Mouse (Mus musculus): ENCODE data around the gene Rnf186.
"Not testable (repeated sequence)": the region's sequence is repeated elsewhere in the genome, so short reads cannot be mapped to it uniquely, and the experiment has no call there.

The Rnf186 gene

GRCm38 (mm10) chr4:138972139-138972826 is 5.4 kb downstream of the Rnf186 start:
- DNase-seq (ENCODE audit: low read depth, low spot score), result peak; percentile 84

- peak; percentile 89 for DNase-seq (ENCODE audit: low read depth, low spot score)
Measured at GRCm38 (mm10) chr4:138972827-138973718, 6.2 kb downstream of the Rnf186 start, which contains the start of gene Tmco4. TSS of gene Tmco4 (plus strand) at chr4:138972888.

- DNase-seq (ENCODE audit: low read depth, low spot score), result no peak
Measured at GRCm38 (mm10) chr4:138973719-138974115, 6.8 kb downstream of the Rnf186 start.

DNA sequence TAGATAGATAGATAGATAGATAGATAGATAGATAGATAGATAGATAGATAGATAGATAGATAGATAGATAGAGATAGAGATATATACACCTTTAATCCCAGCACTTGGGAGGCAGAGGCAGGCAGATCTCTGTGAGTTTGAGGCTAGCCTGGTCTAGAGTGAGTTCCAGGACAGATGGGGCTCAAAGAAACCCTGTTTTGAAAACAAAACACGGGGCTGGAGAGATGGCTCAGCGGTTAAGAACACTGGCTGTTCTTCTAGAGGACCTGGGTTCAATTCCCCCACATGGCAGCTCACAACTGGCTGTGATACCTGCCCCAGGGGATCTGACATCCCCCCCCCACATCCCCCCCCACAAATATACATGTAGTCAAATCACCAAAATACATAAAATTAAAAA is 7.6 kb downstream of the Rnf186 start:
- DNase-seq (ENCODE audit: low read depth, low spot score), result not testable (repeated sequence)

- DNase-seq (ENCODE audit: low read depth, low spot score), result no peak
Measured at GRCm38 (mm10) chr4:138975194-138975593, 8.3 kb downstream of the Rnf186 start.

GRCm38 (mm10) chr4:138976046-138976445 is 9.1 kb downstream of the Rnf186 start:
- DNase-seq (ENCODE audit: low read depth, low spot score), result no peak

- no peak for DNase-seq (ENCODE audit: low read depth, low spot score)
Measured at GRCm38 (mm10) chr4:138980021-138980420, 13.1 kb downstream of the Rnf186 start.

DNA sequence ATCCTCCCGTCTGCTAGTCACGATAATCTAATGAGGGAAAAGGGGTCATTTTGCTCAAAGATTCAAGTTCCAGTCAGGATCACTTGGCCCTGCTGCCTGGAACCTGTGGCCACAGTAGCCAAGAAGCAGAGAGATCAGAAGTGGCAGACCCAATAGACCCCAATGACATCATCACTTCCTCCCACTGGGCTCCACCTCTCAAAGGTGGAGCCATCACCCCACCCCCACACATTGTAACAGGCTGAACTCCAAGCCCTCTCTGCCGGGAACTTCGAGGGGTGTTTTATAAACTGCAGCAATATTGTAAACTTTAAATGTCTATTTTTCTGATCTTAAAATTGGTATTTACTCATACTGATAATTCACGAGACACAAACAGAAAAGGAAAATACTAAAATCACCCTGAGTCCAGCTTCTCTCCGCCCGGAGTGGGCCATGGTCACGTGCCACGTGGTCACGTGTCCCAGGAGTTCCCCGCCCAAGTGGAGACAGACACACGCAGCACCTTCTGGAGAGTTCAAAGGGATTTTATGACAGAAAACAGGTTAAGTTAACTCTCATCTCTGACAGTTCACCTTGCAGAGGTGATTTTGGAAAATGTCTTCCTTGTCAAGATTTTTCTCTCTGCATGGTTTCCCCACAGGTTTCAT is 14.0 kb downstream of the Rnf186 start:
- DNase-seq (ENCODE audit: low read depth, low spot score), result peak; percentile 88

- peak; percentile 20 for DNase-seq (ENCODE audit: low read depth, low spot score)
Measured at GRCm38 (mm10) chr4:138983422-138983821, 16.5 kb downstream of the Rnf186 start.

GRCm38 (mm10) chr4:138984744-138985143 is 17.8 kb downstream of the Rnf186 start:
- peak; percentile 76 for DNase-seq (ENCODE audit: low read depth, low spot score)

DNA sequence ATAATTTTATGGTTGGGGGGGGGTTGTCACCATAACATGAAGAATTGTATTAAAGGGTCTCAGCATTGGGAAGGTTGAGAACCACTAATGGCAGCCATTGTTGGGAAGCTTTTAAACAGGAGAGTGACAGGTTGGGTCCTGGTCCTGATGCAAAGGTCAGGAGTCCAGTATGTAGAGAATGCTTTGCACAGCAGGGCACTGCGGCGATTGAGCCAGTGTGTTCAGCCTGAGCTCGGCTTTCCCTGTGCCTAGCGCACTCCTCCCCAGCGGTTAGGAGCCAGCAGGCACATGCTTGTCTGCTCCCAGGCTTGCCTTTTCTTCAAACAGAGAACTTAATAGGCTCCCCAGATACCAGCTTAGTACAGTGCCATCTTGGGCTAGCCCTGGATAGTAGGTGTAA is 19.4 kb downstream of the Rnf186 start:
- no peak for DNase-seq (ENCODE audit: low read depth, low spot score)

GRCm38 (mm10) chr4:138994389-138994788 is 27.5 kb downstream of the Rnf186 start:
- no peak for DNase-seq (ENCODE audit: low read depth, low spot score)

GRCm38 (mm10) chr4:138996410-138996809 is 29.5 kb downstream of the Rnf186 start:
- peak; percentile 79 for DNase-seq (ENCODE audit: low read depth, low spot score)

DNA sequence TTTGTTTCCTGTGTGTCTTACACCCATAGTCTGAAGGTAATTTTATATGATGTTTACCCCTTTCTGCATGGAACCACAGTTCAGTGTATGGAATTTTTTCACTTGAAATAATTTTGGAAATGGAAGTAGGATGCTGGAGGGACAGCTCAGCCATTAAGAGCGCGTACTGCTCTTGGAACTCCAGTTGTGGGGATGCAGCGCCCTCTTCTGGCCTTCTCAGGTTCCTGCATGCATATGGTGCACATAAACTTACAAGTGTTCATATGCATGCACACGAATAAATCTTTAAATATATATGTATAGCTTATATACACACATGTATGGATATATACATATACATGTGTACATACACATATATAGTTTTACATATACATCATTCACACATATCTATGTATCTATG is 30.2 kb downstream of the Rnf186 start:
- DNase-seq (ENCODE audit: low read depth, low spot score), result peak; percentile 73

DNA sequence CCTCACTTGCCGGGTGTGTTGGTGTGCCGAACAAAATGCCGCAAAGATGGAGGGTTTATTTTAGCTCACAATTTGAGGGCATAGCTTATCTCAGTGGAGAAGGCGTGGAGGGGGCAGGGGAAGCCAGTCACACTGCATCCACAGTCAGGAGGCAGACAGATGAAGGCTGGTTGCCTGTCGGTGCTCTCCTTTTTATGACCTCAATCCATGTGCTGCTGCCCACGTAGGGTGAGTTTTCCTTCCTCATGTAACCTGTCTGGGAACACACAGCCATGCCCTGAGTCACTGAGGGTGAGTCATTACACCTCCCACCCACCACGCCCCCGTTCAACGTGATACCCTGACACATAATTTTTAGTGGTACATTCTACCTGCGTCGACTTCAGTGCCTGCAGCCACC is 31.7 kb downstream of the Rnf186 start:
- DNase-seq (ENCODE audit: low read depth, low spot score), result no peak

DNA sequence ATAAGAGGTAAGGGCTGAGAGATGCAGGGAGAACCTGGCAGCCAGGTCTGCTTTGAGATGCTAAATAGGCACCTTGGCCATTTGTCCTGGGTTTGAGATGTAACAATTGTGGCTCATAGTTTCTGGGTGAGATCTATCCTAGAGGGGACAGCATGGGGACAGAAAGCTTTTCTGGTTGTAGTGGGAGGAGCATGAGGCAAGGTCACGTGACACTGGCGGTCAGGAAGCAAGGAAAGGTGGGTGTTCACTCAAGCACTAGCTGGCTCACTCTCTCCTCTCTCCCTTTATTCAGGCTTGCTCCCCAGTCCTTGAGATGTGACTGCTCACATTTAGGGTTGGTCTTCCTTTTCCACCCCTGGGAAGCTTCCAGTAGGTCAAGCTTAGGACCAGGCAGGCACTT is 34.1 kb downstream of the Rnf186 start:
- DNase-seq (ENCODE audit: low read depth, low spot score), result peak; percentile 63

GRCm38 (mm10) chr4:139001433-139001832 is 34.5 kb downstream of the Rnf186 start:
- peak; percentile 53 for DNase-seq (ENCODE audit: low read depth, low spot score)

- no peak for DNase-seq (ENCODE audit: low read depth, low spot score)
Measured at GRCm38 (mm10) chr4:139004067-139004466, 37.2 kb downstream of the Rnf186 start.

GRCm38 (mm10) chr4:139005214-139005613 is 38.3 kb downstream of the Rnf186 start:
- DNase-seq (ENCODE audit: low read depth, low spot score), result no peak

GRCm38 (mm10) chr4:139007353-139007752 is 40.4 kb downstream of the Rnf186 start:
- no peak for DNase-seq (ENCODE audit: low read depth, low spot score)

DNA sequence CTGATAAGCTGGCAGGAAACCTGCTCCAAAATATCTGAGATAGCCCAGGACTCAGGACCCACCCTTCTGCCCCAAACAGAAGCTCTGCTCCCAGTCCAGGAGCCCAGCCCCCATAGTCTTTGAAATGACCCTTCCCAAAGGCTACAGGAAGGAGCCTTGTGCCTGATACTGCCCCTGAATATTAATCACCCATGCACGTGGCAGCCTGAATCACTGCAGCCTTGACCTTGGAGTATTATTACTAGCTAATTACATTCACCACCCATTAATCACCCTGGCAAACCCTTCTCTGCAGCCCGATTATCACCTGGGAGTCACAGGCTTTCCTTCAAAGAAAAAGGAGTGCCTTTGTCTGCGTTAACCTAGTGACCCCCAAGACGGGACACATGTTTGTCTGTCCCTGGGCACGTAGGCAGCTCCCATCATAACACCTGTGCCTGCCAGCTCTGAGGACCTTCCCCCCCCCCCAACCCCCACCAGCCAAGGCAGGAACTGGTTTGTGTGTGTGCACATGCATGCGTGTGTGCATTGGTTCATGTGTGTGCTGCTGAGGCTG is 41.1 kb downstream of the Rnf186 start:
- no peak for DNase-seq (ENCODE audit: low read depth, low spot score)

GRCm38 (mm10) chr4:139011201-139011702 is 44.3 kb downstream of the Rnf186 start:
- no peak for DNase-seq (ENCODE audit: low read depth, low spot score)

Data from R1 (cell line).